Mouse (Mus musculus): ENCODE measurements at regions not wholly inside any gene's neighbourhood (a gene's known extent, or its start where the extent isn't known, plus 50 kb on each side); places are given as distances from the start of the nearest gene placed in this dataset.

- no peak for TF ChIP-seq CTCF (conservative IDR thresholded peaks at IDR 0.05; ENCODE audit: insufficient read depth, insufficient read length, low read depth, low read length)
- TF ChIP-seq POLR2A (IDR thresholded peaks at IDR 0.05; ENCODE audit: low read depth, low read length): no peak
Observed at GRCm38 (mm10) chr5:89980204-89980603, 97.1 kb upstream of the Adamts3 start.
